Mouse (Mus musculus): ENCODE results near the gene Nr6a1.
A peak's percentile ranks its signal among the peaks of the same experiment; 100 is the strongest.

Nr6a1 gene

DNA sequence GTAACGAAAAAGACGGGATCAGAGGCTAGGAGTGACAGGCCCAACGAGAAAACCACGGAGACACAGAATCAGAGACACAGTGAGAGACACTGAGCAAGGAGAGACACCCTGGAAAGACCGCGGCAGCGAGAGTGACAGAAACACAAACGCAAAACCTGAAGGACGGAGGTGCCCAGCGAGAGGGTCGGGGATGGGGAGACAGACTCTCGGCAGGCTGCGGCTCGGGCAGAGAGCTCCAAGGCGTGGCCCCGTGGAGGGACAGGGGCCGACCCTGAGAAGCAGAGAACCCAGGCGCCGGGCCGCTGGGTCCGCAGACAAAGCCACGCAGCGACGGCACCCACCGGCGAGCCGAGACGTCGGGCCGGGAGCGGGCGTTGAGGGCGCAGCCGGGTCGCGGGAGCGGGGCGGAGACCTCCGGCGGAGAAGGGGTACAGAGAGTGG lies 216.0 kb downstream of the Nr6a1 start:
- DNase-seq = no peak

DNA sequence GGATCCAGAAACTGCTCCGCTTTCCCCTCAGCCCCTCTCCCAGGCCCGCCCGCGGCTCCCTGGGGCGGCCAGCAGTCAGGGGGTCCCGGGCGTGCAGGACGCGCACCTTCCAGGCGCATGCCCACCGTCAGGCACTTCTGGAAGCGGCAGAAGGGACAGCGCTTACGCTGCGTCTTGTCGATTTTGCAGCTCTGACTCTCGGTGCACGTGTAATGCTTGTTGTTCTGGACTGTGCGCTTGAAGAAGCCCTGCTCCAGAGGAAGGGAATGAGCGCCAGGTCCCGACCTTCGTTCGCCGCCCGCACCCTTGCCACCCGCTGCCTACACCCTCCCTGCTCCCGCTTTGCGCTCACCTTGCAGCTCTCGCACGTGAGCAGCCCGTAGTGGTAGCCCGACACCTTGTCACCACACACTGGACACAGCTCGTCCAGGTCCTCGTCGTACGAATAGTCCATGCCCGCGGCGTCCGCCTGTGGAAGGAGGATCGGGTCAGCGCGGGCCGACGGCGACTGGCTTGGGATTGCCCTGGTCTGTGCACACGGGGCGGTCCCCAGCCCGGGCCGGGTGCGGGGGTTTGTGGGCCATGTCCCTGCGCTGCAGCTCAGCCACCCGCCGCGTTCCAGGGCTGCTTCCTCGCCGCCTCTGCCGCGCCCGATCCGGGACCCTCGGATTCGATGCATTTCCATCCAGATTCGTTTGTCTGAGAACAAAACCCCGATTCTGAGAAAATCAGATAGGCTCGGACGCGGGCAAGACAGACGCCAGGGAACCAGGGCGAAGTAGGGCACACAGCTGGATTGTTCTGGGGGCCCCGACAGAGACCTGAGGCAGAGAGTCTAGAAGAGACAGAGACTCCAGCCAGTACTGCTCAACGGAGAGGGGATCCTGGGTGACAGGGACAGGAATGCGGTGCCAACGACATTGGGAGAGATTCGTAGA lies 216.9 kb downstream of the Nr6a1 start:
- DNase-seq = peak; percentile 34

DNA sequence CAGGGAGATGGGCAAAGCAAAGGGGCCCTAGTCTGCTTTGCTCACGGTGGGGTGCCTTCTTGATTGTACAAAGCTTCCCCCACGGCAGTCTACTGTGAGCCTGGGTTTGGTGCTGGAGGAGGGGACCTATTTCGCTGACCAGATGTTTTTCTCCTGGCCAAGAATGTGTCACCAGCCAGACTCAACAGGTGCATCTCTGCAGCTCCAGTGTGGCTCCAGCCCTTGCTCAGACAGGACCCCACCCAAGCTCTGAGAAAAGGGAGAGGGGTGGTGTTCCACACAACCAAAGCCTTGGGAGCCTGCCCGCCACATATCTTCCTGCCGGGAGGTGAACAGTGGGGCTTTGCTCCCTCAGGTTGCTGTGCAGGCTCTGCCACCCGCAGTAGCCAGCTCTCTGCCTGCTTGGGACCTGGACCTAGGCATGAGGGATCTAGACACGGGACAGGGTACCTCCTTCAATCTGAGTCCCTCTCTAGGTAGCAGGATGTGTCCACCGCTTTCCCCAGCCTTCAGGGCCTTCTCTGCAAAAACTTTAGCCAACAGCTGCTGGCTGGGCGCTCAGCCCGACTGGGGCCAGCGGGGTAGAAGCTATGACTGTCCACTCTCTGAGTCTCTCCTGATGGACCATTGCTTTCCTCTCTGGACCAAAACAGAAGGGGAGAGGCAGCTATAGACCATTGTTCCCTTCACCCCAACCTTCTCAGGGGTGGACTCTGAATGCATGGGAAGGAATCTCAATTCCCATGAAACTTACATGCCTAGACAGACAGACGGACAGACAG lies 218.4 kb downstream of the Nr6a1 start:
- no peak for DNase-seq

DNA sequence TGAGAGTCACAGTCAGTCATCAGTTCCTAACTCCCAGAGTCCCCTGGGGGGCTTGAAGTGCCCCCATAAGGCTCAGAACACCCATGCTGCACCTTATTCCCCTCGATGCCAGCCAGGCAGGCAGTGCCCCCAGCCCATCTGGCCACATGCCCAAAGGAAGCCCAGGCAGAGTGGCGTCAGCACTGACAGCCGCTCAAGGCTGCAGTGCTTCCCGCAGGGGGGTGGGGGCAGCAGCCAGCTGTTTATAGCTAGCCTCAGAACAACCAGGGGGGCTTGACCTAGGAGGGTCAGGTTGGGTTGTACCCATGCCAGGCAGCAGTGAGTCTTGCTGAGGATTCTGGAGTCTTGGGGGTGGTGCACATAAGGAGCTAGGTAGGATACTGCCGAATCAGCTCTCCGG lies 220.8 kb downstream of the Nr6a1 start:
- DNase-seq = no peak

DNA sequence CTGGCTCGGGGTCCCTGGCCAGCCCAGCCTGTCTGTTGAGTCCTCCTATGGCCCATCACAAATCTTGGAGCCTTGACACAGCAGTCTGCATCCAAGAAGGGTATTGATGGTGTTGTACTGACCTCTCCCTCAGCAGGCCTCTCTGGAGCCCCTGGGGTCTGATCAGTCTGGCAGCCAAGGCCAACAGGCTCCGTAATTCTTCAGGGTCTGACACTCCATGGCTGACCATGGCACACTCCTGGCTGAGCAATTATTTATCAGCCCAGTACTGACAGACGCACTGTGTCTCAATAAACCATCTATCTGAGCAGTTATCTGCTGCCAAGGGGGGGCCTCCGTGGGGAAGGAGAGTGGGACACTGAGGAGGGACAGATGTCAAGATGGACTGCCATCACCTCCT lies 222.5 kb downstream of the Nr6a1 start:
- no peak for DNase-seq

DNA sequence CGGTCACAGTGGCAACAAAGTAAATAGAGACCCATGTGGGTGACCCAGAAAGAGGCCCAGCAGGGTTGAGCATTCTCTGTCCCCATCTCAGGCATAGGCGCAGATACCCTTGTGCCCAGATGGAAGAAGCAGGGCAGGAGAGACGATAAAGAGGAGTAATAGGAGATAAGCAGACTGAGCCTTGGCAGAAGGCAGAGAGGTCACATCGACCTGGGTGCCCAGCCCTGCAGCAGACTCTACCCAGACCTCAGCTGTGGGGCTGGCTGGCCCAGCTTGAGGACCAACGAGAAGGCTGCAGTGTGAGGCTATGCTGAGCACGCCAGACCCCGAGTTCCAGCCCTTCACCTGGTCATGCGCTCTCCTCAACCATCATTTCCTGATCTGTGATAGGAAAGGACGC lies 223.2 kb downstream of the Nr6a1 start:
- DNase-seq = no peak

DNA sequence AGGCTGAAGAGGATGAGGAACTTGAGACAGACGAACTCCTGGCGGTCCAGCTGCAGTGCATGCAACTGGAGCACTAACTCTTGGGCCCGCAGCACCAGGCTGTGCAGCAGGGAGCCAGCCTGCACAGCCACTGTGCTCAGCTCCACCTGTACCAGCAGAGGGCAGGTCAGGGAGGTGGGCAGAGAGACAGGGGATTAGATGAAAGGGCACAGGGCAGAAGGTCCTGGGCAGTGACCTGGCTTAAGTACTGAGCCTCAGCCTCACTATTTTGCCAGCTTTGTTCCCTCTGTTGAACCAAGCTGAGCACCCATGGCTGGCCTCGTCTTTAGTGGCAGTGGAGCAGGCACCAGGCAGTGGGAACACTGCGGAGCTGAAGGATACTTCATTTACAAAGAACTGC lies 227.3 kb downstream of the Nr6a1 start:
- no peak for DNase-seq

DNA sequence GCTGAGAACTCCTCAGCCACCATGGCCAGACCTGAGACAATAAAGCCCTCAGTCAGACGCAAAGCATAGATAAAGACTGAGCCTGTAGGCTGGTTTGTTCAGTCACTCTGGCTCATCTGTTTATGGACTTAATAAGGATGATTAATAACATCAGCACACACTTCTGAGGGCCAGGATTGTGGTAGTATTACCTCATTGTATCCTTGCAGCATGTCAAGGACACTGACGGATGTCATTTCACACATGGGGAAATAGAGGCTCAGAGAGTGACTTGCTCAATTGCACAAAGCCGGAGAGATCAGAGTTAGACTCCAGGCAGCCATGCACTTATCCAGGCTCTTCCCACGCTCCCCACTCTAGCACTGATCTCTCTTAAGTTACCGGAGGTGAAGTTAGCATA lies 228.9 kb downstream of the Nr6a1 start:
- no peak for DNase-seq

DNA sequence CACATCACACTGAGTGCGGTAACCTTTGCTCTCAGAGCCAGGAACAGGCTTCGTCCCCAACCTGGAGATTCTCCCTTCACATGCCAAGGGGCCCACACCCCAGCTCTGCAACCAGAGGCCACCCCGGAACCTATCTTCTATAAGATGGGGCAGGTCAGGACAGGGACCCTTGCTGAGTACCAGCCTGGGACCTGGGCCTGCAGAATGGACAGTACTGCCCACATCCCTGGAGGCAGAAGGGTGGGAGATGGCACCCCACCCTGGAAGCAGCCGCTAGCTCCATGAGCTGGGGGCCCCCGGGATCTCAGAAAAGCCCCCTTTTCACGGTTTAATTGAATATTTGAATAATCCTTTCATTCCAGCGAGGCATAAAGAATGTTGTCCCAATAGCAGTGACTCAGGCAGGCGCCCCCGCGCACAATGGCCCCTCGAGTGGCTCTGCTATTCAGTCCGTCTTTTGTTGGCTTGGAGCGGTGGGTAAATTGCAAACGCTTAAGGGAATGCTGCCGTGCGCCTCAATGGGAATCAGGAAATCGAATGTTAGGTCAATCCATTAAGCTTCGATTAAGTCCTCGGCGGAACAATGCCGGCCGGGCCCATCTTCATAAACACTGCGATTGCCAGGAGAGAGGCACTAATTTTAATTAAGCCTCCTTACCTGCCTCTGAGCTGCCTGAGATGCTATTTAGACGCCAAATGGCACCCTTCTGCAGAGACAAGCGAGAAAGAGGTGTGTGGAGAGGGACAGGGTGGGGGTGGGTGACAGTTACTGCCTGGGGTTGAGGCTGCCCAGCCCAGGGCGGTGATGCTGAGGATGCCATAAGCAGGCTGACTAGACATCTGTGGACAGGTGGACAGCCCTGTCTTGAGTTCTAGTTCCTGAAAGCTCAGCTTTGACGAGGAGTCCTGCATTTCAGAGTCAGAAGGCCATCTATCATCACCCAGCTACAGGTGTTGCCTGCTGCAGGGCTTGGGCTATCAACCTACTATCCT lies 230.1 kb downstream of the Nr6a1 start:
- DNase-seq = no peak

DNA sequence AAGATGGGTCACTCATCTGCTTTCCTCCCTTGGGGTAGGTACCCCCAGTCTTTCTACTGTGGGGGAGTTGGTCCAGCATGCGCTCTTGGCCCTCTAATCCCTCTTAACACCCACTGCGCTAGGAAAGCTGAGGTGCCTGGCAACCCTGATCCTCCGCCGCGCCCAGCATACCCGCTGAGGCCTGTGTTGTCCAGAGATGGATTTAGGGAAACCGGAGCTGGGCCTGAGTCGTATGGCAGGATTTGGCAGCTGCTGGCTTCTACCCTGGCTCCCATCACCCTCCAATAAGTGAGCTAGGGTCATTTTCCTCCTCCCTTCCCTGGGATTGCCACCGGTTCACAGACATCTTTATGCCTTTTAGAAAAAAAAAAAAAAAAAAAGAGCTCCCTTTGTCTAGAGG lies 231.7 kb downstream of the Nr6a1 start:
- DNase-seq = no peak

DNA sequence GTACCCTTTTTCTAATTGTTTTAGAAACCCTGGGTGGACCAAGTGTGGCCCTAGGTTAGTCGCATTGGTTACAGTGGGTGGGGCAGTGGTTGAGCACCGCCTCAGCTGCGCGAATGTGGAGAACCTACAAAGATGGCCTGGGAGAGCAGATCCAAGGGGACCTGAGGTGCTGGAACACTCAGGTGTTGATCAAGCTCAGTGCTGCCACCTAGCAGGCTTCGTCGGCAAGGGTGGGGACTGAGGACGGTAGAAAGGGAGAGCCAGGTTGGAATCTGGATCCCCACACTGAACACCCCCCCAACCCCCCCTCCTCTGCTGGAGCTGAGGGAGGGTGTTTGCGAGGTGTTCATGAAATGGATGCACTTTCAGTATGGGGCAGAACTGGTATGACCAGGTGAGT lies 235.9 kb downstream of the Nr6a1 start:
- no peak for DNase-seq

DNA sequence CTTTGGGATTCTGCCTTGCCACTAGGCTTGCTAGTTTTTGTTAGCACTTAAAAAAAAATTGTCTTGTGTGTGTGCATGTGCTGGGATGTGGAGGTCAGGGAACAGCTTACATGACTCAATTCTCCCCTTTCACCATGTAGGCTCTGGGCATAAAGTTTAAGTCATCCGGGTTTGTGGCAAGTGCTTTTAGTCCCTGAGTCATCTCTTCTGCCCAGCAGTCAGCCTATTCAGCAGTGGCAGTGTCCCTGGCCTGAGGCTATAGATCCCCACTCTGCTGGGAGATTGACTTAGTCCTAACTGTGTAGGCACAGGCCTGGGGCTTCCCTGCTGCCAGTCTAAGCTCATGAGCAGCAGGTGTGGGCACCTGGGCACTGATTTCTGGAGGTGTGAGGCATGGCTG lies 237.6 kb downstream of the Nr6a1 start:
- DNase-seq = no peak

DNA sequence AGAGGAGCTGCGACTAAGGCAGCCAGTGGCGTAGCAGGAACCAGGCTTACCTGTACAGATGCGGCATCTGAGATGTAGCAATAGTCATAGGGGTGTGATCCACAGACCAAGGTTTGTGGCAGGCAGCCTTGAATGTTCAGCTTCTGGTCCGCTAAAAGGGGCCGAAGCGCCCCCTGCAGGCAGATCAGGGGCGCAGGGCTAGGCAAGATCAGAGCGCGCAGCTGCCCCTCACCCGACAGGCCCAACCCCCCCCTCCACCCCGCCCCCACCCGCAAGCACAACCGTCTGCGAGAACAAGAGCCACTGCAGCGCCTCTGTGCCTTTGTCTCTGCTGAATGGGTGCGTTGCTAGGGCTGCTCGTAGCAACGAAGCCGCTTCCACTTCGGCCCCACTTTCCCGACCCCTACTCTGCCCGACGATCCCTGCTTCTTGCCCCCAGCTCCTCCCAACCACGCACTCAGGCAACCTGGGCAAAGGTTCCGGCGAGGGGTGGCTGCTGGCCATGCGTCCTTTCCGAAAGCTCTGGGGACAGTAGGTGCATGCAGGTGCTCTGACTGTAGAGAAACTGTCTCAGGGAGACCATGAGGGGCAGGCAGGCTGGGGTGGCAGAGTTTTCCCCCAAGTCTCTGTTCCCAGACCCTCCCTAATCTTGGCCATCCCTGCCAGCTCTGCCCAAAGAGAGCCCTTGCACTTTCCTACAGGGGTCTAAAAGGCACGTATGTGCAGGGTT lies 238.5 kb downstream of the Nr6a1 start:
- DNase-seq = peak; percentile 37

DNA sequence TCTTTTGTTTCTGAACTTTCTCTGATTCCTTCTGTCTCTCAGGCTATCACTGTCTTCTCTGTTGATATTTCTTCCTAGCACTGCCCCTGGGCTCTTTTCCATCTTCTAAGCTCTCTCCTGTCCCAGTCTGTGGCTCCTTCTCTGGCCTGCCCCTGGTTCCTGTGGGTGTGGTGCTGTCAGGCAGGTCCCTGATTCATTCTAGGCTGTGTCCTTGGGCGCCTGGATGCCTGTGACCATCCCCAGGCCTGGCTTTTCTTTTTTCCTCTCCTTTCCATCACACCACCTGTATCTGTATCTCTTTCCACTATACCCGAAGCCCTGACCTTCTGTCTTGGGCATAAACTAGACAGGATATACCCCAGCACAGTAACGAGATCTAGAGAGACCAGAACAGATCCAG lies 241.7 kb downstream of the Nr6a1 start:
- no peak for DNase-seq

DNA sequence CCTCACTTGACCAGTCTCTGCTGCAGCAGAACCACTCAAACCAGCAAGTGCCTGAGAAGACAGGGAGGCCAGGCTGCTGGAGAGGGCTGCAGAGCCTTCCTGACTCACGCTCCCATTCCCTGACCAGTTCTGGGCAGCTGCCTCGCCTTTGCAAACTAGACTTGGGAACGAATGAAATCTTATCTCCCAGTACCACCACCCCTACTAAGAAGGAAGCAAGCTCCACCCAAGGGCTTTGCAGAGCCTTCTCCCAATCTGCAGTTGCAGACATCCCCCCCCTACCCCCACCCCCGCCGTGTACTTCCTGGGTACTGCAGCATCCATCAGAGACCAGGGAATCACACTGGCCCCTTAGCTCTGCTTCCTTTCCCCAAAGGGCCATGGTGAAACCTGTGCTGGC lies 244.4 kb downstream of the Nr6a1 start:
- no peak for DNase-seq

DNA sequence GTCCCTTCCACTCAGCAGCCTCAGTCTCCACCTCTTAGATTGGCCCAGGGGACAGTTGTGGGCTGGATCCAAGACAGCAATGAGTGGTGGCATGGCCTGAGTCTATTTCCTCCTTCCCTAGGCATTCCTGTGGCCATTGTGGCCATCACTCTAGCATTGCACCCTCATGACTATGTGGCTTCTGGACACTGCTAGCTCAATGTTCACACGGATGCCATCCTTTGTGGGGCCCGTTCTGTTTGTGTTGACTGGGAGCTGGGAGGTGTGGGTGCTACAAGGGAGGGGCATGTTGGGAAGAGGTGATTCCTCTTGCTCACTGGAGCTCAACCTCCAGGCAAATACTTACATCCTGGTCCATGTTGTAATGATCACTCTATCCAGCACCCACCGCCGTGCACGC lies 245.3 kb downstream of the Nr6a1 start:
- DNase-seq = no peak

DNA sequence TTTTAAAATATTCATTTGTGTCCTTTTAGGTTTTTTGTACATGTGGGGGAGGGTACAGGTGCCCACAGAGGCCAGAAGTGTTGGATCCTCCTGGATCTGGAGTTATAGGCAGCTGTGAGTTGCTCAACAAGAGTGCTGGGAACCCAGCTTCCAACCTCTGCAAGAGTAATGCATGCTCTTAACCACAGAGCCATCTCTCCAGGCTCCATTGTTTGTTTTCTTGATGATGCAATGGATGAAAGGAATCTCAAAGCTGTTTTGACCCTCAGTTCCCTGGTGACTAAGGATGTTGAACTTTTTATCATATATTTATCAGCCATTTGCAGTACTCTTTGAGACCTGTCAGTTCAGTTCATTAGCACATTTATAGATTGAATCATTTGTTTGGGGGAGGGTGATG lies 248.5 kb downstream of the Nr6a1 start:
- no peak for DNase-seq

DNA sequence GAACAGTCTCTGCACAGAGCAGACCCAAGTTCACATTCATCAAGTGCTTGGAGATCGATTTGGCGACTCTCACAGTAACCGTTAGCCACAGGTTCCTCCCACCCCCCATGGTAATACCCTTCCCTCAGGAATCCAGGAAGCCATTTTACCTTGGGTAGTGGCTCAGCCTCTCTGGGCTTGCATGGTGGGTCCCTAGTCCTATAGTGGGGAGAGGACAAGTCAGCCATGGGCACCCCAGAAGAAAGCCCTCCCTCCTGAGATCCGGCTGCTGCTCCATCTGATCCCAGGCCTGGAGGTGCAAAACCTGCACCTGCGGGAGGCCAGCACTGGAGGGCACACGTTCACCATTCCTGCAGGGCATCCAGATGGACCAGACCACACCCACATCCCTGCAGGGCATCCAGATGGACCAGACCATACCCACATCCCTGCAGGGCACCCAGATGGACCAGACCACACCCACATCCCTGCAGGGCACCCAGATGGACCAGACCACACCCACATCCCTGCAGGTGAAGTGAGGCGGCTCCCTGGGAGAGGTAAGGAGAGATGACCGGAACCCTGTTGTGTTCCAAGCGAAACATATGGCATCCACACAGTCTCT lies 252.0 kb downstream of the Nr6a1 start:
- DNase-seq = no peak

Data from right cerebral cortex, postnatal 25 days (tissue).